Mouse (Mus musculus) left cerebral cortex, postnatal 4 days (tissue): ENCODE measurements around the gene Hmgcll1. TPM values are rescaled to one million over a fixed set of nuclear protein-coding genes. Genes with fewer than 3 reads are reported as not detected.
"Not testable (repeated sequence)": the region's sequence is repeated elsewhere in the genome, so short reads cannot be mapped to it uniquely, and the experiment has no call there.

ENCODE experiments used
- DNase-seq: peaks from one replicate; pipeline ENCODE4 v3.0.0-alpha.2; 2022
- intact Hi-C: fragments of 180-260 bp; cut with DNase I; formaldehyde crosslinking; loops from one replicate; pipeline ENCODE4 v1.15.1; 2025
- total RNA-seq, 2 experiments: library from RNA; stranded (reverse); gene quantifications; 2 replicates each; pipeline ENCODE4 v1.2.3; 2021

Gene Hmgcll1
- total RNA-seq, 2 experiments from 2014 or later: 28.8 to 30.0 TPM

- DNase-seq: no peak
- intact Hi-C loops: no loop called here
Measured at GRCm38 (mm10) chr9:76043341-76043740, 28.7 kb downstream of the Hmgcll1 start.

- intact Hi-C loops: no loop called here
Measured at GRCm38 (mm10) chr9:76060935-76061334, 46.3 kb downstream of the Hmgcll1 start.

GRCm38 (mm10) chr9:76061492-76061891, 46.8 kb downstream of the Hmgcll1 start:
- intact Hi-C loops: no loop called here
- no peak for DNase-seq

More at GRCm38 (mm10) chr9:76060935-76061334, 46.3 kb downstream of the Hmgcll1 start:
- DNase-seq: no peak

GRCm38 (mm10) chr9:76064164-76064563, 49.5 kb downstream of the Hmgcll1 start:
- no peak for DNase-seq
- intact Hi-C loops: no loop called here

GRCm38 (mm10) chr9:76091561-76091960, 76.9 kb downstream of the Hmgcll1 start:
- intact Hi-C loops: no loop called here
- DNase-seq: no peak

- intact Hi-C loops: no loop called here
- no peak for DNase-seq
Measured at GRCm38 (mm10) chr9:76097221-76097620, 82.6 kb downstream of the Hmgcll1 start.

GRCm38 (mm10) chr9:76099981-76100380, 85.3 kb downstream of the Hmgcll1 start:
- no peak for DNase-seq
- intact Hi-C loops: no loop called here

- DNase-seq, intact Hi-C loops: not testable (repeated sequence)
Measured at GRCm38 (mm10) chr9:76104416-76104815, 89.8 kb downstream of the Hmgcll1 start.

- intact Hi-C loops: no loop called here
Measured at GRCm38 (mm10) chr9:76104846-76105245, 90.2 kb downstream of the Hmgcll1 start.

GRCm38 (mm10) chr9:76122888-76123287, 108.2 kb downstream of the Hmgcll1 start:
- intact Hi-C loops: loop anchor here (2.0 kb wide), 1 partner anchor 362 kb away; no protein-coding TSS in a partner anchor
- DNase-seq: peak; percentile 66

More at GRCm38 (mm10) chr9:76104846-76105245, 90.2 kb downstream of the Hmgcll1 start:
- no peak for DNase-seq

- no peak for DNase-seq
- intact Hi-C loops: no loop called here
Measured at GRCm38 (mm10) chr9:76124249-76124648, 109.6 kb downstream of the Hmgcll1 start.

- DNase-seq: no peak
- intact Hi-C loops: no loop called here
Measured at GRCm38 (mm10) chr9:76129353-76129752, 114.7 kb downstream of the Hmgcll1 start.

GRCm38 (mm10) chr9:76134042-76134441, 119.4 kb downstream of the Hmgcll1 start:
- intact Hi-C loops: no loop called here

GRCm38 (mm10) chr9:76138378-76139109, 123.9 kb downstream of the Hmgcll1 start:
- intact Hi-C loops: no loop called here
- DNase-seq: peak; percentile 17

More at GRCm38 (mm10) chr9:76134042-76134441, 119.4 kb downstream of the Hmgcll1 start:
- DNase-seq: no peak

GRCm38 (mm10) chr9:76145593-76145992, 130.9 kb downstream of the Hmgcll1 start:
- intact Hi-C loops: no loop called here
- DNase-seq: no peak

GRCm38 (mm10) chr9:76162446-76162845, 147.8 kb downstream of the Hmgcll1 start:
- DNase-seq: no peak
- intact Hi-C loops: no loop called here

- DNase-seq: peak; percentile 10
- intact Hi-C loops: no loop called here
Measured at GRCm38 (mm10) chr9:76168355-76168754, 153.7 kb downstream of the Hmgcll1 start.

- DNase-seq: no peak
- intact Hi-C loops: no loop called here
Measured at GRCm38 (mm10) chr9:76172686-76173295, 158.1 kb downstream of the Hmgcll1 start.

GRCm38 (mm10) chr9:76179221-76179620, 164.6 kb downstream of the Hmgcll1 start:
- intact Hi-C loops: no loop called here
- no peak for DNase-seq
